Mouse (Mus musculus): Measurements from ENCODE around the gene BC048507. TPM values are rescaled to one million over a fixed set of nuclear protein-coding genes. Genes with fewer than 3 reads are reported as not detected.

Gene BC048507
- polyA plus RNA-seq, 1 experiment, result not detected

DNA sequence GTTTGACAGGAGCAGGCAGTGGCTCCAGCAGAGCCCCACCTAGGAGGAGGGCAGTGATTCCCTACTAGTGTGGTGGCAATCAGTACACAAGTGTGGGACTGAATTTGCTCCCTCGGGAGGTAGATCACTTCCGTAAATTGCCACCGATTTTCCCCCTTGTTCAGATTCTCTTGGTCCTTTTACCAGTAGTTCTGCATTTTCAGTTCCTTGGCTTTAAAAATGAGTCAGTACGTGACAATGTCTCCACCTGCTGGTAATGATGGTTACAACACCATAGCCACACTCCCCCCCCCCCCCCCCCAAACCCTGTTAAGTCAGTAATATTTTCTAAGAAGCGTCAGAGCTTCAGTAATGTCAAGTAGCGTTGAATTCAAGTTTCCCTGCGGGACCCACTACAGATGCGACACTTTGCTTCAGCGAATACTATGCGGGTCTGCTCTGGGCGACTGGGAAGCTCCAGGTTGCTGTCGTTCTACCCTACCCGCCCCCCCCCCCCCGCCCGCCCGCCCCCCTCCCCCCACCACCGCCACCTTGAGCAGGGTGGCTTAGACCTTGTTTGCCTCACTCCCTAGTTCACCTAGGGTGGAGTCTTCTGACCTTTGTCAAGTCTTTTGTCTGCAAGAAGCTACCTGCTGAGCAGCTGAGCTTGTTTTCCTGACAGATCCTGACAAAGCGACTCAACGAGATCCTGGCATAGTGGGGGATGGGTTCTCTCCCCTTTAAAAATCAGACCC is 18.8 kb upstream of the BC048507 start:
- 1% methylated on average over 19 of the region's 19 CpGs for WGBS
- peak; percentile 65 for DNase-seq
- H3K27me3 ChIP-seq (replicated peaks; ENCODE audit: control insufficient read depth, insufficient read depth, low read length), result no peaks in the 10 kb centered on the region

GRCm38 (mm10) chr13:67844853-67845194 is 18.3 kb upstream of the BC048507 start:
- no peak for DNase-seq

More for the DNA sequence above, 18.8 kb upstream of the BC048507 start:
- Histone ChIP-seq H3K4me3 (ENCODE audit: insufficient read depth, low read depth, low read length) (peak overlapping the region; percentile 63), H3K27ac (ENCODE audit: insufficient read depth, low read depth, low read length) (no peak overlapping the region), H3K4me1 (ENCODE audit: control insufficient read depth, insufficient read depth, low read length) (no peaks in the 10 kb centered on the region), H3K36me3 (ENCODE audit: control insufficient read depth, insufficient read depth, low read length) (no peaks in the 10 kb centered on the region)
- no peak for TF ChIP-seq POLR2A (IDR thresholded peaks at IDR 0.05; ENCODE audit: low read depth, low read length)
- TF ChIP-seq CTCF (conservative IDR thresholded peaks at IDR 0.05; ENCODE audit: insufficient read depth, insufficient read length, low read depth, low read length), result 0 out of 2 replicates have a peak, but pooled peaks have one; percentile 23

GRCm38 (mm10) chr13:67850361-67850760 is 12.8 kb upstream of the BC048507 start:
- WGBS, result 84% methylated on average over 3 of the region's 3 CpGs
- Histone ChIP-seq H3K4me3 (ENCODE audit: insufficient read depth, low read depth, low read length) (no peak overlapping the region), H3K36me3 (ENCODE audit: control insufficient read depth, insufficient read depth, low read length) (no peaks in the 10 kb centered on the region), H3K27ac (ENCODE audit: insufficient read depth, low read depth, low read length) (no peak overlapping the region), H3K27me3 (replicated peaks; ENCODE audit: control insufficient read depth, insufficient read depth, low read length) (no peaks in the 10 kb centered on the region), H3K4me1 (ENCODE audit: control insufficient read depth, insufficient read depth, low read length) (no peaks in the 10 kb centered on the region)
- no peak for DNase-seq
- TF ChIP-seq CTCF (conservative IDR thresholded peaks at IDR 0.05; ENCODE audit: insufficient read depth, insufficient read length, low read depth, low read length), result no peak
- no peak for TF ChIP-seq POLR2A (IDR thresholded peaks at IDR 0.05; ENCODE audit: low read depth, low read length)

More at GRCm38 (mm10) chr13:67844853-67845194, 18.3 kb upstream of the BC048507 start:
- Histone ChIP-seq H3K4me1 (ENCODE audit: control insufficient read depth, insufficient read depth, low read length) (no peaks in the 10 kb centered on the region), H3K4me3 (ENCODE audit: insufficient read depth, low read depth, low read length) (peak overlapping the region; percentile 63), H3K27ac (ENCODE audit: insufficient read depth, low read depth, low read length) (no peak overlapping the region), H3K27me3 (replicated peaks; ENCODE audit: control insufficient read depth, insufficient read depth, low read length) (no peaks in the 10 kb centered on the region), H3K36me3 (ENCODE audit: control insufficient read depth, insufficient read depth, low read length) (no peaks in the 10 kb centered on the region)
- WGBS, result 28% methylated on average over 8 of the region's 8 CpGs
- TF ChIP-seq POLR2A (IDR thresholded peaks at IDR 0.05; ENCODE audit: low read depth, low read length) (no peak), CTCF (conservative IDR thresholded peaks at IDR 0.05; ENCODE audit: insufficient read depth, insufficient read length, low read depth, low read length) (no peak)

- Histone ChIP-seq H3K4me3 (ENCODE audit: insufficient read depth, low read depth, low read length) (no peak overlapping the region), H3K27ac (ENCODE audit: insufficient read depth, low read depth, low read length) (no peak overlapping the region), H3K27me3 (replicated peaks; ENCODE audit: control insufficient read depth, insufficient read depth, low read length) (no peaks in the 10 kb centered on the region), H3K36me3 (ENCODE audit: control insufficient read depth, insufficient read depth, low read length) (no peaks in the 10 kb centered on the region), H3K4me1 (ENCODE audit: control insufficient read depth, insufficient read depth, low read length) (no peaks in the 10 kb centered on the region)
- WGBS, result 49% methylated on average over 6 of the region's 6 CpGs
- TF ChIP-seq POLR2A (IDR thresholded peaks at IDR 0.05; ENCODE audit: low read depth, low read length) (no peak), CTCF (conservative IDR thresholded peaks at IDR 0.05; ENCODE audit: insufficient read depth, insufficient read length, low read depth, low read length) (no peak)
- DNase-seq, result no peak
These were observed 10.0 kb upstream of the BC048507 start for GRCm38 (mm10) chr13:67853130-67853529.

DNA sequence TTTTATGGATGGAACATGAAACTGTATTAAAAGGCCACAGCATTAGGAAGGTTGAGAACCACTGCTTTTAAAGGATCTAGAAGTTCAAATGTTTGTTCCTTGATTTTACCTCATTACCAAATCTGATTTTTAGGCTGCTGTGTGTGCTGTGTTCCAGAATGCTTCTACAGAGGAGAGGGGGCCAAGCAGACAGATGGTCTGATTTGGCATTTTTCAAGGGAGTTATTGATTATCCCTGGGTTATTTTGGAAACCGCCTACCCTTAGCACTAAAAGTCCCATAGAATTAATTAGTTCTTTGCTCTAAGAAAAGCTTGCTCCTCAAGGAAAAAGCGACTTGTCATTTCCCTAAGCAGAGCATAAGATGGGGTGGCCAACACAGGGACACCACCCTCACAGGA is 9.1 kb upstream of the BC048507 start:
- Histone ChIP-seq H3K4me1 (ENCODE audit: control insufficient read depth, insufficient read depth, low read length) (no peaks in the 10 kb centered on the region), H3K27ac (ENCODE audit: insufficient read depth, low read depth, low read length) (no peak overlapping the region), H3K4me3 (ENCODE audit: insufficient read depth, low read depth, low read length) (no peak overlapping the region), H3K36me3 (ENCODE audit: control insufficient read depth, insufficient read depth, low read length) (no peaks in the 10 kb centered on the region), H3K27me3 (replicated peaks; ENCODE audit: control insufficient read depth, insufficient read depth, low read length) (no peaks in the 10 kb centered on the region)
- DNase-seq, result no peak
- 88% methylated on average over 2 of the region's 2 CpGs for WGBS
- TF ChIP-seq POLR2A (IDR thresholded peaks at IDR 0.05; ENCODE audit: low read depth, low read length) (no peak), CTCF (conservative IDR thresholded peaks at IDR 0.05; ENCODE audit: insufficient read depth, insufficient read length, low read depth, low read length) (no peak)

DNA sequence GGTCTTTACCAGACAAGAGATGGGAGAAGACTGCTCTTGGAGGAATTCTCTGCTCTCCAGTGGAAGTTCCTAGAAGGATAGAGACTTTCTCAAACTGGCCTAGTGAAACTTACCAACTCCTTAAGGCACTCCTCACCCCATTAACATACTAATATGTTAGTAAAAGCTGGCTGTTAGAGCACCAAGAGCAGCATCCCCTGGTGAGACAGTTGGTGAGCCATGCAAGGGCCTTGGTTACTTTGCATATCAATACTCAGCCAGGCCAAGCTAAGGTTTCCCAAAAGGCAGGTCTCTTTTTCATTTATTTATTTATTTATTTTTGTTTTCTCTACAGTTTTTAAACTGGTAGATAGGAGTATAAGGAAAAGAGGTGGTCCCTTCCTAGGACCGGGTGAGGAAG is 5.8 kb upstream of the BC048507 start:
- Histone ChIP-seq H3K4me3 (ENCODE audit: insufficient read depth, low read depth, low read length) (no peak overlapping the region), H3K36me3 (ENCODE audit: control insufficient read depth, insufficient read depth, low read length) (no peaks in the 10 kb centered on the region), H3K27ac (ENCODE audit: insufficient read depth, low read depth, low read length) (no peak overlapping the region), H3K4me1 (ENCODE audit: control insufficient read depth, insufficient read depth, low read length) (no peaks in the 10 kb centered on the region), H3K27me3 (replicated peaks; ENCODE audit: control insufficient read depth, insufficient read depth, low read length) (no peaks in the 10 kb centered on the region)
- DNase-seq, result no peak
- WGBS, result 17% methylated on average over 1 of the region's 1 CpGs
- no peak for TF ChIP-seq POLR2A (IDR thresholded peaks at IDR 0.05; ENCODE audit: low read depth, low read length)
- no peak for TF ChIP-seq CTCF (conservative IDR thresholded peaks at IDR 0.05; ENCODE audit: insufficient read depth, insufficient read length, low read depth, low read length)

DNA sequence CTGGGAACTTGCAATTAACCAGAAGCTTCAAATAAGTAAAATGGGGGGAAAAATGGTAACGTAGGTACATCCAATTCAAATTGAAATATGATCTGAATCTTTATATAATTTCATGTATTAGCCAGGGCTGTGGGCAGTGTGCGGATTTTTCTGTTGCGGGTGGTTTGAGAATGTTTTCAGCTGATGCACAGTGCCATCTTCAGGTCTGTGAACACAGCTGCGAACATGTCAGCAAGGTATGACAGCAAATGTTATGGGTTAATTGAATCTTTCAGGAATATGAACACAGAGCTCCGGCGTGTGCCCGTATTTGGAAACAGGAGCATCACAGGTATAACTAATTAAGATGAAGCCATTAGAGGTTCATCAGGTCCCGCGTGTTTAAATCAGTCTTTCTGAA is 618 bp upstream of the BC048507 start:
- Histone ChIP-seq H3K4me1 (ENCODE audit: control insufficient read depth, insufficient read depth, low read length) (no peaks in the 10 kb centered on the region), H3K27me3 (replicated peaks; ENCODE audit: control insufficient read depth, insufficient read depth, low read length) (no peaks in the 10 kb centered on the region), H3K4me3 (ENCODE audit: insufficient read depth, low read depth, low read length) (no peak overlapping the region), H3K27ac (ENCODE audit: insufficient read depth, low read depth, low read length) (no peak overlapping the region), H3K36me3 (ENCODE audit: control insufficient read depth, insufficient read depth, low read length) (no peaks in the 10 kb centered on the region)
- no peak for DNase-seq
- WGBS, result 83% methylated on average over 9 of the region's 9 CpGs
- TF ChIP-seq POLR2A (IDR thresholded peaks at IDR 0.05; ENCODE audit: low read depth, low read length), result no peak
- TF ChIP-seq CTCF (conservative IDR thresholded peaks at IDR 0.05; ENCODE audit: insufficient read depth, insufficient read length, low read depth, low read length), result no peak
